Mouse (Mus musculus) heart, embryonic 16.5 days (tissue): ENCODE data around the gene Gm266. TPM values are rescaled to one million over a fixed set of nuclear protein-coding genes. Genes with fewer than 3 reads are reported as not detected.
A peak's percentile ranks its signal among the peaks of the same experiment; 100 is the strongest.

Experiments
- ATAC-seq: fragments of 200-750 bp; cut with Nextera tagmentation; replicated peaks from 2 replicates; pipeline ENCODE4 v1.8.0; 2017; ENCODE audit warnings: moderate number of reproducible peaks; ENCODE audit not compliant: insufficient read depth, low FRiP score; ENCODE audit errors: extremely low read depth
- H3K27ac ChIP-seq: fragments of 300-500 bp; sonication (generic); 2 replicates; pipeline ENCODE4 v1.5.1; 2014; ENCODE audit warnings: mild to moderate bottlenecking, low read length, control low read depth, moderate library complexity
- H3K27me3 ChIP-seq: fragments of 300-500 bp; sonication (generic); 2 replicates; pipeline ENCODE4 v1.6.1; 2014; ENCODE audit warnings: low read length, mixed read lengths; ENCODE audit not compliant: control insufficient read depth, insufficient read depth
- H3K36me3 ChIP-seq: fragments of 300-500 bp; sonication (generic); 2 replicates; pipeline ENCODE4 v1.6.1; 2014; ENCODE audit not compliant: control insufficient read depth, insufficient read depth
- H3K4me1 ChIP-seq: fragments of 300-500 bp; sonication (generic); 2 replicates; pipeline ENCODE4 v1.6.1; 2014; ENCODE audit warnings: low read length, mixed read lengths; ENCODE audit not compliant: control insufficient read depth, insufficient read depth
- H3K4me2 ChIP-seq: fragments of 300-500 bp; sonication (generic); 2 replicates; pipeline ENCODE4 v1.6.1; 2014; ENCODE audit warnings: low read depth, mild to moderate bottlenecking, control low read depth, low read length
- H3K4me3 ChIP-seq: fragments of 300-500 bp; sonication (generic); 2 replicates; pipeline ENCODE4 v1.5.1; 2014; ENCODE audit warnings: mild to moderate bottlenecking, control low read depth, low read length
- H3K9ac ChIP-seq: fragments of 300-500 bp; sonication (generic); 2 replicates; pipeline ENCODE4 v1.6.1; 2014; ENCODE audit warnings: low read length, control low read depth
- H3K9me3 ChIP-seq: fragments of 300-500 bp; sonication (generic); replicated peaks from 2 replicates; pipeline ENCODE4 v1.6.1; 2016; ENCODE audit warnings: low read length; ENCODE audit not compliant: control insufficient read depth
- WGBS: fragments of 180-500 bp; shearing (Covaris S2); extraction: QIAGEN DNeasy Blood & Tissue Kit; methylation state at CpG from one replicate; pipeline ENCODE4 v1.1.7; 2014; 5-methylcytosine and 5-hydroxymethylcytosine counted together
- polyA plus RNA-seq: library from polyadenylated mRNA; unstranded; fragments of >200 nt; fragmentation: Nextera tagmentation; extraction: Ambion mirVana; gene quantifications from 2 replicates; pipeline ENCODE4 v1.2.1, GENCODE M21; 2015

The Gm266 gene
- polyA plus RNA-seq, 1 experiment from 2014 or later, result 6.1 TPM

DNA sequence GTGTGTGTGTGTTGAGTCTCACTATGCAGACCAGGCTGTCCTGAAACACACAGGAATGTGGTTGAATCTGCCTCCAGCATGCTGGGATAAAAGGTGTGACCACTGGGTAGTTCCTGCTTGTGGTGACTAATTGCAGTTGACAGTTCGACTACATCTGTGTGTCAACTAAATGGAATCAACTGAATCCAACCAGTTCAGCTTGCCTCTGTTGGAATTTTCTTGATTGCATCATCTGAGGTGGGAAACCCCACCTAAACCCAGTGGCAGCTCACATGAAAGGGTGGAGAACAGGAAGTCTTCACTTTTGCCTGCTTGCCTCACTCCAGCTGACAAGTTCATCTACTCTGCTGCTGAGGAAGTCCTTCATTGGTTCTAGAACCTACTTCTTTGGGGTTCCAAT lies 14.5 kb downstream of the Gm266 start:
- Histone ChIP-seq H3K9me3 (no peaks in the 10 kb centered on the region), H3K4me1 (peaks cover 4% of the 10 kb centered on the region), H3K4me2 (no peak overlapping the region), H3K36me3 (no peaks in the 10 kb centered on the region), H3K4me3 (no peak overlapping the region), H3K9ac (no peak overlapping the region), H3K27ac (no peak overlapping the region; the same call in 1 of the 2 replicates), H3K27me3 (0 out of 2 replicates have a peak, but pooled peaks cover 4% of the 10 kb centered on the region)
- WGBS, result 56% methylated on average over 1 of the region's 1 CpGs
- ATAC-seq, result no peak

DNA sequence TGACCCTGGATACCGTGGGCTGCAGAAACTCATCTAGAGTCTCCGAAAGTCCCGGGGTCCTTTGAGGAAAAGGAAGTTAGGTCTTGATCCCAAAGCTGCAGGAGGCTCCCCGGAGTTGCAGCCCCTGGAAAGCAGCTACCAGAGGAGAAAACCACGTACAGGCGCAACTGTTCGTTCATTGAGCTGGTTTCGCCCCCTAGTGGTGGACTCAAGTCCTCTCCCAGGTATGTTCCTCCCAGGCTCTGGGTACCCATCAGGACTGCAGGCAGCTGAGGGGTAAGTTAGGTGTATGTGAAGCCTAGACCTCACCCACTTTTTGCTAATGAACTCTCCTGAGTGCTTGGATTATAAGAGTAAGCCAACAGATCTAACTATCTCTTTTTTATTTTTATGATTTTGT lies 16.1 kb downstream of the Gm266 start:
- 9% methylated on average over 8 of the region's 8 CpGs for WGBS
- Histone ChIP-seq H3K36me3 (no peaks in the 10 kb centered on the region), H3K4me1 (no peaks in the 10 kb centered on the region), H3K9me3 (no peaks in the 10 kb centered on the region), H3K4me2 (no peak overlapping the region), H3K27ac (no peak overlapping the region), H3K4me3 (no peak overlapping the region), H3K9ac (no peak overlapping the region), H3K27me3 (0 out of 2 replicates have a peak, but pooled peaks cover 4% of the 10 kb centered on the region)
- ATAC-seq, result 0 out of 2 replicates have a peak, but pooled peaks have one; percentile 32

DNA sequence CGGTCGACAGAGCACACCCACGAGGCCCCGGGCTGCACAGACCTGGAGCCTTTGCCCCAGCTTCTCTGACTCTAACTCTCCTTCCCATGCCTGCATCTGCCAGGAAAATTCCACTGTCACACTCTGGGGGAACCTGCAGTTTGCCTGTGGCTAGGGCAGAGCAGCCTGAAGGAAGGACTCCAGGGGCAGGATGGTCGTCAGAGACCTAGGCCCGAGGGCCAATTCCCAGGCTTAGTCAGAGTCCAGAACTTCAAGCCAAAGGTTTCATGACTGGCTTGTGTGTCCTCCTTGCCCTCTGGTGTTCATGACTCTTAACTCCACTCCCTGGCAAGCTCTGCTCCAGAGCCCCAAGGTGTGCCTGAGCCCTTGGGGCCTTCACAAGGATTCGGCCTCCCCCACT lies 17.4 kb downstream of the Gm266 start:
- 78% methylated on average over 7 of the region's 7 CpGs for WGBS
- no peaks in the 10 kb centered on the region for H3K4me1 ChIP-seq
- 0 out of 2 replicates have a peak, but pooled peaks cover 4% of the 10 kb centered on the region for H3K27me3 ChIP-seq
- no peak overlapping the region for H3K4me3 ChIP-seq
- H3K36me3 ChIP-seq, result no peaks in the 10 kb centered on the region
- H3K4me2 ChIP-seq, result no peak overlapping the region
- no peaks in the 10 kb centered on the region for H3K9me3 ChIP-seq
- H3K27ac ChIP-seq, result no peak overlapping the region
- H3K9ac ChIP-seq, result no peak overlapping the region
- no peak for ATAC-seq

DNA sequence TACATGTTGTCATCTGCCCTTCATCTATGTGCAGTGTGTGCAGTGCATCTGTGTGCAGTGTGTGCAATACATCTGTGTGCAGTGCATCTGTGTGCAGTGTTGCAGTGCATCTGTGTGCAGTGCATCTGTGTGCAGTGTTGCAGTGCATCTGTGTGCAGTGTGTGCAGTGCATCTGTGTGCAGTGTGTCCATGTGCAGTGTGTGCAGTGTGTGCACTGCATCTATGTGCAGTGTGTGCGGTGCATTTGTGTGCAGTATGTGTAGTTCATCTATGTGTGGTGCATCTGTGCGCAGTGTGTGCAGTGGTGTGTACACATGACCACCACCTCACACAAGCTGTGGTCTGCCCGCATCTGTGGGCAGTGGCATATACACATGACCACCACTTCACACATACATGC lies 19.3 kb downstream of the Gm266 start:
- Histone ChIP-seq H3K9ac (no peak overlapping the region), H3K4me3 (no peak overlapping the region), H3K9me3 (no peaks in the 10 kb centered on the region), H3K4me2 (no peak overlapping the region), H3K36me3 (no peaks in the 10 kb centered on the region), H3K27ac (no peak overlapping the region), H3K27me3 (0 out of 2 replicates have a peak, but pooled peaks cover 4% of the 10 kb centered on the region), H3K4me1 (peaks cover 4% of the 10 kb centered on the region)
- no peak; the same call in 1 of the 2 replicates for ATAC-seq
- 88% methylated on average over 3 of the region's 3 CpGs for WGBS

DNA sequence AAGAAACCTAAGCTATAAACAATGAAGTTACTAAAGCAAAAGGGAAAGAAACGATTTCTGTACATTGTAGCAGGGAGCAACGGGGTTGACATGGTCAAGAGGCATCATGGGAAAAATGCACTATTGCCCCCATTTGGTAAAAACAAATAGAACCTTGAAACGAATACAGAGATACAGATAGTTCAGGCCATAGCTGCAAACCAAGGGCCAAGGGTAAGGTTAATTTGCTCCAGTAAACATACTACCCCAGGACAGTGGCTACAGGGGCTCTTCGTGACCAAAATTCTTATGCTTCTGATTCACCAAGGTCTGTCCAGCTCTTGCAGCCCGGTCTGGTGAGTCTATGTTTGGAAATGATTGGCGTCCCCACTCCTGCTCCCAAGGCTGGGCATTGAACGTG lies 22.1 kb downstream of the Gm266 start:
- no peak overlapping the region for H3K4me3 ChIP-seq
- no peak overlapping the region for H3K4me2 ChIP-seq
- H3K4me1 ChIP-seq, result peaks cover 6% of the 10 kb centered on the region
- no peak for ATAC-seq
- H3K9me3 ChIP-seq, result no peaks in the 10 kb centered on the region
- H3K27ac ChIP-seq, result no peak overlapping the region
- H3K9ac ChIP-seq, result no peak overlapping the region
- no peaks in the 10 kb centered on the region for H3K36me3 ChIP-seq
- 77% methylated on average over 7 of the region's 7 CpGs for WGBS
- H3K27me3 ChIP-seq, result peaks cover 6% of the 10 kb centered on the region; the same call in 1 of the 2 replicates

DNA sequence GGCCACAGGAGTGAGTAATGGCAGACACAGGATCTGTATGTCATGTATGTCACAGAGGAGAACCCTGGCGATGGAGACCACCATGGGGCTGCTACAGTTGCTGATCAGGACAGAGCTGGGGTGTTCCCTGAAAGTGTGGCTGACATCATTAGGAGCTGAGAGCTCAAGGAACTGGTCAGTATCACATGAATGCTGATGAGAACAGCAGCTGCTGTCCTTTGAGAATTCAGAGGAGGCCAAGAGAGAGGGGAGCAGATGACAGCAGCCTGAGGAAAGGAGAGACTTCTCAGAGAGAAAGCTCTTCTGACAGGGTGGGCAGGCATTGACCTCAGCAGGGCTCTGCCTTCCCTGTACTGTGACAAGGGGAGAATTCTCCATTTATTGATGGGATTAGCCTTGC lies 27.9 kb downstream of the Gm266 start:
- Histone ChIP-seq H3K4me3 (no peak overlapping the region), H3K9ac (no peak overlapping the region), H3K36me3 (no peaks in the 10 kb centered on the region), H3K9me3 (no peaks in the 10 kb centered on the region), H3K4me1 (peaks cover 20% of the 10 kb centered on the region), H3K4me2 (no peak overlapping the region), H3K27me3 (peaks cover 30% of the 10 kb centered on the region), H3K27ac (no peak overlapping the region)
- no peak for ATAC-seq
- 65% methylated on average over 1 of the region's 1 CpGs for WGBS

DNA sequence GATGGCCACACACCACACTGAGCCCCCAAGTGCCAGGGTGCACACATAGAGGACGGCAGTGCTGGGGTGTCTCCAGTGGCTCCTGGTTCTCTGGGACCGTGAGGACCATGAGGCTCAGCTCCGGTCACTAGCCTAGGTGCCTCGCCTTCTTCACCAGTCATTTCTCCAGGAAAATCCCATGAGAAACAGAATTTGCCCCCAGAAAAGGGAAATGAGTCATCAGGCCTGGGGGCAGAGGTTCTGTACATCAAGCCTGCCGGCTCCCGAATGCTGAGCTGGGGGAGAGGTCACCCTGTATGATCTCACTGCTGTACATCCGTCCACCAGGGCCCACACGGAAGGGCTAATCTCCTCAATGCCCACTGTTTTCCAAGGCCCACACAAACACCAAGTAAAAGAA lies 29.8 kb downstream of the Gm266 start:
- H3K36me3 ChIP-seq, result no peaks in the 10 kb centered on the region
- no peak overlapping the region for H3K27ac ChIP-seq
- H3K9ac ChIP-seq, result no peak overlapping the region
- no peaks in the 10 kb centered on the region for H3K9me3 ChIP-seq
- H3K4me3 ChIP-seq, result no peak overlapping the region
- ATAC-seq, result no peak
- no peak overlapping the region for H3K4me2 ChIP-seq
- peaks cover 44% of the 10 kb centered on the region for H3K27me3 ChIP-seq
- H3K4me1 ChIP-seq, result peaks cover 14% of the 10 kb centered on the region
- 54% methylated on average over 8 of the region's 8 CpGs for WGBS

DNA sequence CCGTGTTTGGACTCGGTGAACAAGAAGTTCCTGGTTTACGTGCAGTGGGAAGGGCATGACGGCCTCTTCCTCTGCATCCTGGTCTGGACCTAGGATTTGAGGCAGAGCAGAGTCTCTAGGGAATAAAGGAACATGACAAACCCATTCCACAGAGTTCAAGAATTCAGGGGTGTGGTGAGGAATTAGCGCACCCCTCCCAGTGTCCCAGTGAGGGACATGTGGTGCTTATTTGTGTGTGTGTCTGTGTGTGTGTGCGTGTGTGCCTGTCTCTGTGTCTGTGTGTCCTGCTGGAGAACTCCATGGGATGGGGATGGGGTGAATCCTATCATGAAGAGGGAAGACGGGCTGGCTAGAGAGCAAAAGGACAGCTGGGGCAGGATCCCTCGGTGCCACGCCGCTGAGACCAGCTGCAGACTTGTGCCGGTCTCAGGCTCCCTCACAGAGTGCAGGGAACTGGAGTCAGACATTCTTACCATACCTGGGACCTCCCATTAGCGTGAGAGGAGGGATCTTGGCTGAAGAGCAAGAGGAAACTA lies 30.2 kb downstream of the Gm266 start:
- no peak overlapping the region for H3K9ac ChIP-seq
- no peaks in the 10 kb centered on the region for H3K36me3 ChIP-seq
- peaks cover 47% of the 10 kb centered on the region for H3K27me3 ChIP-seq
- no peak for ATAC-seq
- peaks cover 15% of the 10 kb centered on the region for H3K4me1 ChIP-seq
- no peak overlapping the region for H3K27ac ChIP-seq
- 58% methylated on average over 12 of the region's 12 CpGs for WGBS
- no peak overlapping the region for H3K4me3 ChIP-seq
- H3K9me3 ChIP-seq, result no peaks in the 10 kb centered on the region
- H3K4me2 ChIP-seq, result no peak overlapping the region

DNA sequence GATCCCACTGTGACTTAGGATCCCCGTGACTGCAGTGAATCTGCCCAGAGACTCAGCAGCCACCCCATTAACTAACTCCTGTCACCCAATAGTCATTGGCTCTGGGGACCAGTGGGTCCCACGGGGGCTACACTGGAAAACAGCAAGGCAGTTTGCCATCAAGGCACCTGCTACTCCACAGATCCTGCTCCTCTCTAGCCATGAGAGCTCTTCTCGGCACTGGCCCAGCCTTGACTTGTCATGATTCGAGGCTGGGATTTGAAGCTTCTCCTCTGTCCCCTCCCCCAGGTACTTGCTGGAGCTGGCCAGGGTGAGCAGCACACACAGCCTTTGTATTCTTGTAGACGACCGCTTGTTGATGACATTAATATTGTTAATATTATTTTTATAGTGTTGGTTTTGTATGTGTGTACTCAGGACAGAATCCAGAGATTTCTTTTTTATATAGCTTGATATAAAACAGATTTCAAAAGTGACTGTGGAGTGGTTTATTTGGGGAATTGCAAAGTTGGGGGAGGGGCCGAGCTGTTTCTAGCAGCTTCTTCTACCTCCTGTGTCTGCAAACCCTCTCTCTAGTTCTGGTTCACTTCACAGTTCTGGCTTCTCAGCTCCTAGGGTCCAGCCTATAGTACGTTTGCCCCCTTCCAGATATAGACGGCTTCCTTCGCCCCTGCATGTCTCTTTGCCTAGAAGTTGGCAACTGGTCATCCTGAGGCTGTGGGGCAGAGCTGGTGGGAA lies 30.9 kb downstream of the Gm266 start:
- no peaks in the 10 kb centered on the region for H3K9me3 ChIP-seq
- H3K27ac ChIP-seq, result no peak overlapping the region
- no peak overlapping the region for H3K4me3 ChIP-seq
- H3K36me3 ChIP-seq, result no peaks in the 10 kb centered on the region
- H3K9ac ChIP-seq, result no peak overlapping the region
- 54% methylated on average over 10 of the region's 10 CpGs for WGBS
- ATAC-seq, result no peak
- peaks cover 21% of the 10 kb centered on the region for H3K4me1 ChIP-seq
- H3K27me3 ChIP-seq, result peaks cover 47% of the 10 kb centered on the region
- no peak overlapping the region for H3K4me2 ChIP-seq
